Mouse (Mus musculus) monocyte, adult 5-6 weeks (primary cell): ENCODE measurements around the gene Zfp362. TPM values are rescaled to one million over a fixed set of nuclear protein-coding genes. Genes with fewer than 3 reads are reported as not detected.

Experiments
- ATAC-seq: fragments of 153-309, 156-312 bp; replicated peaks from 2 replicates; pipeline ENCODE4 v1.8.0; 2017; ENCODE audit warnings: mild to moderate bottlenecking; ENCODE audit not compliant: low TSS enrichment, insufficient number of reproducible peaks, severe bottlenecking, poor library complexity, low FRiP score
- total RNA-seq: library from RNA; stranded (forward); fragments of 200-1000, 200-491, 200-594 nt; gene quantifications from 3 replicates; pipeline ENCODE4 v1.2.3, GENCODE M21; 2017

Gene Zfp362
- total RNA-seq, 1 experiment from 2014 or later = 3.6 TPM

DNA sequence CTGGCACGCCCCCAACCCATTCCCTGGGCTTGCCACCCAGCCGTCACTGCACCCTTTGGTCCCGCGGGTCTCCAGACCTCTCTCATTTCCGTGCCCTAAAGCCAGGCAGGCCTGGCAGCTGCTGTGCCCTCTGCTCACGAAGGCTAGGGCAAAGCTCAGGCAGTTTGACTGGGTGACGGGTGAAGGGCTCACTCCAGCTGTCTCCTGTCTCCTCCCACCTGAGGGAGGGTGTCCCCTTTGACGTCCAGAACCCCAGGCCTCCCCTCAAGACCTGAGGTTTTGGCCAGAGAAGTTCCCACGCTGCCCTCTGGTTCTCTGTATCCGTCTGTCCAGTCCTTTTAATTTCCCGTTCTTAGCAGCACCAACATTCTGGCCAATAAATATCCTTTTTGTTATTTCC lies 32.0 kb downstream of the Zfp362 start:
- ATAC-seq = no peak

DNA sequence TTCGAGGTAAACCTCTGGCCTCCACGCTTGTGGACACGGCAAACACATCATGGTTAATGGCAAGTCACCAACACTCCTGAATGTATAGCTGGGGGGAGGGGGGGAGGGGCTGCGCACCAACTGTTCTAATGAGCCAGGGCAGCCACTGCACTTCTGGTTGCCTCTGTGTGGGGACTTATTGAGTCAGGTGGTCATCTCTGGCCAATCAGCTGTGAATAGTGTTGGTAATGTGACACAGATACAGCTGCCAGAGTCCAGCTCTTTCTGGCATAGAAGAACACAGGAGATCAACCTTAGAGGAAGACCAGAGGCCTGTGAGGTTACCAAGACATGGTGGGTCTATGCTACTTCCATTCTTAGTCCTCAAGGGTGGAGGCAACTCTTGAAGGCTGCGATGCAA lies 35.1 kb downstream of the Zfp362 start:
- no peak for ATAC-seq

DNA sequence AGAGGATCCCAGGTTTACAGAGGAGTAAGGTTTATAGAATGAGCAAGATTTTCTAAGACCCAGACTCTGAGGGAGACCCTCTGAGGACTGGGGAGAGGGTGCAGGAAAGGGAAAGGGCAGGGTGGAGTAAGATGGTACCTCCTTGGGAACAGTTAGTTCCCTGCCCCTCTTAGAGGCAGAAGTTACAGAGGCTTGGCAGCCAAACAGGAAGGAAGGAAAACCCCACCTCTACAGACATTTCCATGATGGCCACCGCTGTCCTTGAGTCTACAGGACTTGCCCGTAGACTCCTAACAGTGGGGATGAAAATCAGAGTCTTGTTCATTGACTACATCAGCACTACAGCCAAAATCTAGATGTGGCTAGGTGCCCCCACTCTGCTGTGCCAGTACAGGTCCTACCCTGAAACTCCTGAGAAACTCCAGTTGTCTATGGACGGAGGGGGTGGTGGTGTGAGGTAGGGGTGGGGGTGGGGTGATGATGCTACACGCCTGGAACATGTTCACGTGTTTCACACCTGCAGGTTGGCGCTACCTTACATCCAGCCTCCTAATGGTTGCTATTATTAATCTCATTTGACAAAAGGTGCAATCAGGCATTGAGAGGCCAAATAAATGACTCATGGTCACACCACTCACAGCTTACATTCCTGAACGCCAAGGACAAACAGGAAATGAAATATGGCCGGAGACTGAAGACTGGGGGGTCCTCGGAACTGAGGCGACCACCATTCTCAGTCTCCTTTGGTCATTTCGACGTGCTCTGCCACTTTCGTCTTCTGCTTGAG lies 36.1 kb downstream of the Zfp362 start:
- no peak for ATAC-seq

DNA sequence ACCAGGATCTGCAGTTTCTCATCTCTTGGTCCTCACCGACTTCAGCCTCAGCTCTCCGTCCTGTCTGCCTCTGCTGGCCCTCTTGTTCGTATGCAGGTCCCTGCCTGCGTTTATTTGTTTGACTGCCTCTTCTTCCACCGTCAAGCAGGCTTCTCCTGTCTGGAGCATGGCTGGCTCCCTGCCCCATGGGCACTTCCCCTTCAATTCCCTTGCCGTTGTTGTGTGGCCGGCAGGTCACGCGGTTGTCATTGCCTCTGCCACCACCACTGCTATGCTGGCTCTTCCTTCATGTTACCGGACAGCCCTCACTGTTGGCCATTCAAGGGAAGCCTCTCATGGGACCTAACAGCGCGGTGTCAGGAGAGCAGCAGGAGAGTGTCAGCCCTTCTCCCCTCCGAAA lies 37.7 kb downstream of the Zfp362 start:
- ATAC-seq = no peak

DNA sequence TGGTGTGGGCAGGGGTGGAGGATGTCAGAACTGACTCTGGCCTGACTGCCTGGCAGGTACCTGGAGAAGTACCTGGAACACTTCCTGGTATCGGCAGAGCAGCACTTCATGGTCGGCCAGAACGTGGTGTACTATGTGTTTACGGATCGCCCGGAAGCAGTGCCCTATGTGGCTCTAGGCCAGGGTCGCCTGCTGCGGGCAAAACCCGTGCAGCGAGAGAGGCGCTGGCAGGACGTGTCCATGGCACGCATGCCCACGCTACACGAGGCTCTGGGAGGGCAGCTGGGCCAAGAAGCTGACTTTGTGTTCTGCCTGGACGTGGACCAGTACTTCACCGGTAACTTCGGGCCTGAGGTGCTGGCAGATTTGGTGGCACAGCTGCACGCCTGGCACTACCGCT lies 38.9 kb downstream of the Zfp362 start:
- ATAC-seq = no peak

DNA sequence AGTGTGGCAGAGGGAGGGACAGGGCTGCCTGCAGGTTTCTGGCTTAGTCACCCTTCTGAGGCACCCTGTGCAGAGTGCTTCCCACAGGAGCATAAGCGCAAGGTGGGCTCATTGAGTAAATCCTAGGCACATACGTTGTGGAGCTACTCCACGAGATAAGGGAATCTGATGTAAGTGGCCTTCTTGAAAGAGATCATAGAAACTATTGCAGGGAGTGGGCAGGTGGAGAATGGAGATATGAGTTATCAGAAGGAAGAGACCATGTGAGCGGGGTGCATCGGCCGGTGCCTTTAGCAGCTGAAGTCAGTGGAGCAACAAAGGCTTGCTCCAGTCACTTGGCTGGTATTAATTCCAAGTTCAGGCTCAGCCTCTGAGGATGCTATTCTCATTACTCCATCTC lies 45.8 kb downstream of the Zfp362 start:
- no peak for ATAC-seq

DNA sequence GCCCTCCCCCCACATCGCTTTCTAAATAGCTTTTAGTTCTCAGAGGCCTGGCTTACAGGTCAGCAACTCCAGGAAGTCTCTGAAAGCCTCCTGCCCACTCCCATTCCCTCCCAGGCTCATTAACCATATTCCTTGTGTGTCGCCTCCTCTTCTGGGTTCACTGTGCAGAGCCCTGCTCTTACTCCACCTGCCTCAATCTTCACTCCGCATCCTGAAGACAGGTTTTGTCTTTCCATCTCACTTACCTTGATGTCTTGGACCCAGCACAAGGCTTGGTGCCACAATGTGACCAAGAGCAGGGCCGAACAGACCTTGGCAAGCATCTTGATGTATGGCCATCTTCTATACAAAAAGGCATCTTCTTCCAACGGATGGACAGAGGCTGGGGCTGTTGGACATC lies 46.6 kb downstream of the Zfp362 start:
- ATAC-seq = no peak

DNA sequence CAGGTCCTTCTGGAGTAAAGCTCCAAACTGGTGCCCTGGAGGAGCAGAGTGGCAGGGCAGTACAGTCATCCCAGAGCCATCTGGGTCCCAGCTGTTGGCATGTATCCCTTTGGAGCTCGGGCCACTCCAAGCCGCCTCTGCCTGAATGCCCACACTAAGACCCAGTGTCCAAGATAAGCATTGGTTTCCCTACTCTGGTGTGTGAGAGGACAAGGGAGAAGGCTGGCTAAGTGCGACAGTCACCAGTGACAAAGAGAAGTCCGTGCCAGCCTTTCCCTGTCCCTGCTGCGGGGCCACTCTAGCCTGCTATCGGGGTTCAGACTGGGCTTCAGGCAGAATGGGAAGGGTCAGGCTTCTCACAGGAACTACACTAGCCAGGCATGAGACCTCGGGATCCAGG lies 49.9 kb downstream of the Zfp362 start:
- no peak for ATAC-seq

DNA sequence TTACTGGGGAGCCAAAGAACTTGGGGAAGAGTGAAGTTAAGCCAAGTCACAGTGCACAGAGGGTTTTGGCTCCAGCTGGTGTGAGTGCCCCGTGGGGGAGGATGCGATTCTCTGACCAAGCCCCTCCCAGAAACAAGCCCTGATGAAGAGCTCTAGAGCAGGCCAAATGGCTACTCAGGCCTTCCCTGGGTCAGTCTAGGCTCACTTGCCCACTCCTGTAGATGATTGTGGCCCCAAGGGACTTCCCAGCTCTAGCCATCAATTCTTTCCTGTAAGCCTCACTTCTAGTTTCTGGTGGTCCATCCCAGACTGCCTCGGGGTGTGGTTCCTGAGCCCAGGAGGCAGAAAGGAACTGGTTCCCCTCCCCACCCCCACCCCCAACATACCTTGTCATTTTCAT lies 50.8 kb downstream of the Zfp362 start, which contains the start of gene A3galt2:
Gene A3galt2, plus strand, starts transcription at position 301 of the 400 bp plus-strand sequence.
- no peak for ATAC-seq

DNA sequence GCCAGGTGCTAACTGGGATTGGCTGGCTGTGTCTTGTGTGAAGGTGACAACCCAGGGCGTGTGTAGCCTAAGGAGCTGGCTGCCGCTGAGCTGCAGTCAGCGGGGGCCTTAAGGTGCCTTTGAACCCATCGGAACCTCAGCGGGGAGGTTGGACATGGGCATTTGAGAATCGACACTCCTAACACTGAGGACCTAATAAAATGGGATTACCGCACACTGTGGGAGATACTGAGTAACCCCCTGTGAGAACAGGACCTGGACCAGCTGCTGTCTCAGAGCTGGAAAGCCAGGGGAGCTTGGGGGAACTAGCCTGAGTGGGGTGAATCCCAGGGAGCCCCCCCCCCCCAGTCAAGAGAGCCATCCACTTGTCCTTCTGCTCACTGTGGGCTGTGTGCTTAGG lies 52.3 kb downstream of the Zfp362 start:
- no peak for ATAC-seq

DNA sequence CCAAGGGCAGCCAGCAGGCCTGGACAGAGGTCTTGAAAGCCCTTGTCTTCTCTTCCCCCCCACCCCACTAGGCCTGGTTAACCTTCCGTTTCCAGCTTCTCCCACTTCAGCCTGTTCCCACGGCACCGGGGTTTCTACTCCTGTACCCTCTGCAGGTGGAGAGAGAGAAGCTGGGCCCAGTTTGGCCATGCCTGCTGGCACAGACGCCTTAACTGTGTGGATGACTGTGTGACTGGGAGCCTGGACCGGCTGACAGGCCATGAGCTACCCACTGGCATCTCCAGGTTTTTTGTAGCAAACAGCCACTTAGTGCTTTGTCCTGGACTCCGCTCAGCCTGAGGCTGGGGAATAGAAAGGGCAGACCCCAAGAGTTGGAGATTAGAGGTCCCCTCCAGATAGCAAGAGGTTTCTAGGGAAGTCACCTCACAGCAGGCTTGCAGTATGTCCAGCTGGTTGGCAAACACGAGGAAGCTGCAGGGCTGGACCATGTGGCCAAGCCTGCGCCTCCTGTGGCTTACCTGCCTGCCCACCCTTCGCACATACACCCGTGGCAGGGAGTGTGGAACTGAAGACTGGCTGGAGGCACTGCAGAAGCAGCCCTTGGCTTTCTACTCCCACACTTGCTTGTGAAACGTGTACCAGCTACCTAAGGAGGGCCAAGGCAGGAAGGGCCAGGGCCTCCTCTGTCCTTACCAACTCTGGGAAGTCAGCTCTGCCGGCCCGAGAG lies 53.7 kb downstream of the Zfp362 start:
- no peak for ATAC-seq

DNA sequence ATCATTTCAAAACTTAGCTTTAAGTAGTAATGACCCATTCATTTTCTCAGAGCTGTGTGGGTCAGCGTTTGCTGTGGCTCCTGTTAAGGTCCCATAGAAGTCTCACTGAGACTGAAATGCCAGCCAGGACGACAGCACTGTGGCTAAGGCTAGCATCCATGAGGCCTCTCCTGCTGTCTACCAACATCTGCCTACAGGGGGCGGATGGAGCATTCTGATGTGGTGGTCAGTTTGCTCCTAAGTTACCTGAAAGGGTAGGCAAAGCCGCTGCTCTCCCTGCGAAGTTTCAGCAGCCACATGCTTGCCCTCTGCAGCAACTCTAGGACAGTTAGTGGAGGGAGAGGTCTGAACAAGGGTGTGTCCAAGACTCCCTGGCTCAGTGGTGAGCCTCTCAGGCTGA lies 54.8 kb downstream of the Zfp362 start:
- no peak for ATAC-seq

DNA sequence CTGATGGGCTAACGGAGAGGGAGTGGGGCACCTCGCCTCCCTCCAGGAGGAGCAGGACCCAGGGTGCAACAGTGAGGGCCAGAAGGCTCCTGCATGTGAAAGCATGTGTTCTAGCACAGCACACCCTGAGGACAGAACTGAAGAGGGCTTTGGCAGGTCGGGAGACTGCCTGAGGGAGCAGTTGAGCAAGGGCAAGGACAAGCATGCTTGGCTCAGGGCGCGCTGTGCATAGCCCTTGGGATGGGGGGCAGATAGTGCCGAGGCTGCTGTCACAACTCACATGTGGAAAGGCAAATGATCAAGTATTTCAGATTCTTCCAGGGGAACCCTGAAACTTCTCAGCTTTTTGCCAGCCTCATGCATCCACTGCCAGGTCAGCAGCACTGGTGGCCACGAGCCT lies 57.5 kb downstream of the Zfp362 start:
- ATAC-seq = no peak

DNA sequence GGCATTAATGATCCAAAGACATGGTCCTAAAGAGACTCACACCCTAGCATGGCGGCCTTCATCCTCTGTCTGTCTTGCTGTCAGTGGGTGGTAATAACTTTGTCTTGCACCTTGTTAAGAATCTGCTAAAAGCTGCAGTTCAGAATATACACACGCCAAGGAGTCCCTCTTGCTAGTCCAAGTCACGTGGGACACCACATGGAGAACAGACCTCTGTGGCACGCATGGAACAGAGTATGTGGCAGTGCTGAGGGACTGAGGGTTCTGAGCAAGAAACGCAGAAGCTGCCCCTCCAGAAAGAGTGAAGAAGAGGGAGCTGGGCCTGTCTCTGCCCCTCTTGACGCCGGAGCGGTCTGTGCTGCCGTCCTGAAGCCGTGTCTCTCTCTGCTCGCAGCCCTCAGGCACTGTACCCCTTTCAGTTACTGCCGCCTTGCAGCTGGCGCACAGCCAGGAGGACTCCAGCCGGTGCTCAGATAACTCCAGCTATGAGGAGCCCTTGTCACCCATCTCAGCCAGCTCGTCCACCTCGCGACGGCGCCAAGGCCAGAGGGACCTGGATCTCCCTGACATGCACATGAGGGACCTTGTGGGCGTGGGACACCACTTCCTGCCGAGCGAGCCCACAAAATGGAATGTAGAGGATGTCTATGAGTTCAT lies 58.1 kb downstream of the Zfp362 start:
- no peak for ATAC-seq

DNA sequence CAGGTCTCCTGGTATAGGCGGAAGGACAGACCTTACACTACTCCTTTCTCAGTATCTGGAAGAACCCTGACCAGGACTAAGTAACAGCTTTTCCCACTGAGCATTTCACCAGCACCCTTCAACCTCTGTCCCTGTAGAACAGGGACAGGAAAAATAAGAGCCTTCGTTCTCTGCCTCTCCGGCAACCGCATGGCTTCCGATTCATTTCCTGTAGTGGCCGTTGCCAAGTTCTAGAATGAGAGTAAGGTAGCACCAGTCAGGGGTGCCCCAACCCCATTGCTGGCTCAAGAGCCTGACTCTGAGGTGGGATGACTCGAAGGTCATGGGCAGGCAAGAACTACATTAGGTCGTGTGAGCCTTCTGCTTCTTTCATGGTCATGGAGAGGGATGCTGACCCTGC lies 60.7 kb downstream of the Zfp362 start:
- no peak for ATAC-seq

DNA sequence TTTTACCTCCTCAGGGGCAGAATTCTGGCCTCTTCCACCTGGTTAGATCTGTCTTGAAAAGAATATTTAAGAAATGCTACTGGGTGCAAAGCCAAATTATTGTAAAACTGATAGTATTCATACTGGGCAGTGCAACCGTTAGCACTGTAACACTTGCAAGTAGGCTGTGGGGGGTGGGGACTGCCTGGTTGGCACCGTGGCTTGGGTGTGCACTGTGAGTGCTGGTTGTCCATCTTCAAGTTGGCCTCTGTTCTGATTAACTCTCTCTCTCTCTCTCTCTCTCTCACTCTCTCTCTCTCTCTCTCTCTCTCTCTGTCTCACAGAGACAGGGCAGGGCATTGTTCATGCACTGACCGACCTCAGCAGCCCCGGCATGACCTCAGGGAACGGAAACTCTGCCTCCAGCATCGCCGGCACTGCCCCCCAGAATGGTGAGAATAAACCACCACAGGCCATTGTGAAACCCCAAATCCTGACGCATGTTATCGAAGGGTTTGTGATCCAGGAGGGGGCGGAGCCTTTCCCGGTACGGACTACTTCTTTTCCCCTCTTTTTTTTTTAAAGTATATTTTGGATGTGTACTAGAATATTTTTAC lies 62.7 kb downstream of the Zfp362 start:
- ATAC-seq = no peak

DNA sequence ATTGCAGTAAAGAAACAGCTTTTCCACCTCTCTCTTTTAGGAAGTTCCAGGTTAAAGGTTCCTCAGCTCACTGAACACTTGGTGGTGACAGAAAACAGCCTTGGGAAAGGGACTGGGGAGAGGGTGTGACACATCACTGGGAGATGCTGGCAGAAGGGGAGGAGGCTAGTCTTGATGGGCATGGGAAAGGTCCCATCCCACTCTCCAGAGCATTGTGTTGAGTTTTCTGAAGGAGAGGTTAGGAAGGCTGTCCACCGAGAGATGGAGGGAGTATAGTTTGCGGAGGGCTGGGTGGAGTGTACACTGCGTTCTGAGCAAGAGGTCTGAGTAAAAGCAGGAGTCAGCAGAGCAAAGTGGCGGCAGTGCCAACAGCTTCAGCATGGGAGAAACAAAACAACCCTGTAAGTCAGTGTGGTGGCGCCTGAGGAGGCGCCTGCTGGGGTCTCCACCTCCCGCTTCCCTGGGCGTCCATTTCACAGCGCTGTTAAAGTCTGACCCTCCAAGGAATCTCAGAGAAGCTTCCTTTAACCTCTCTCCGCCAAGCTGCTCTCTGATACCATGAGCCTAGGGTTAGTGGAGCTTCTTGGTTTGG lies 63.4 kb downstream of the Zfp362 start:
- no peak for ATAC-seq

DNA sequence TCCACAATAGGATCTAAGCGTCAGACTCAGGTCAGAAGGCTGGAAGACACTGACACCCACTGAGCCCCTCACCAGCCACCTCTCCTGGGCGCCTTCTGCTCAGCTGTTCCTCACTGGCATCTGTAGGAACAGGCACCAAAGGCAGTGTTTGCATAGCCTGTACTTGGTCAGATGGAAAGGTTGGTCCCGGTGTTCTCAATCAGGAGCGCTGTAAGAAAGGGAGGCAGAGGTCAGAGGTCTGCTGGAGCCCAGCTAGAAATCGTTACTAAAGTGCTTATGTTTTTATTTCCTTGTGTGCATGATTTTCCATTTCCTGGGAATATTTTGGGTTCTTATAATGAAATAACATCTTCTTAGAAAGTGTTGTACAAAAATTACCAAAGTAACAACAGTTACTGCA lies 63.9 kb downstream of the Zfp362 start:
- ATAC-seq = no peak

DNA sequence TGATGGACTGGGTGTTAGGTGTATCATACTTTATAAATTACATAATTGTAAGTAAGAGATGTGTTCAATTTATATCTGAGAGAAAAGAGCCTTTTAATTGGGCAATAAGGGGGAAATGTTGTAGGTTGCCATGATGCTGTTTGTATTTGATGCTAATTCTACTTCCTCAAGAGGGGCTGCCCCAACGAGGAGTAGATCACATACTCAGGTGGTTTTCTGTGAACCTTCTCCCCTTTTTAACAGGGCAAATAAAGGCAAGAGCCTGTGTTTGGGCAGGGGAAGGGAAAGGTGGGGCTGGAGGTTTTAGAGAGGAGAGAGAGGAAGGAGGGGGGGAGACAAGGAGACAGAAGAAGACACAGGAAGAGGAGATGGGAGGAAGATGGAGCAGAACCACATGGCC lies 65.0 kb downstream of the Zfp362 start:
- ATAC-seq = no peak
